8 mouse cellular contexts compared by ENCODE assay signal in the genomic region with DNA sequence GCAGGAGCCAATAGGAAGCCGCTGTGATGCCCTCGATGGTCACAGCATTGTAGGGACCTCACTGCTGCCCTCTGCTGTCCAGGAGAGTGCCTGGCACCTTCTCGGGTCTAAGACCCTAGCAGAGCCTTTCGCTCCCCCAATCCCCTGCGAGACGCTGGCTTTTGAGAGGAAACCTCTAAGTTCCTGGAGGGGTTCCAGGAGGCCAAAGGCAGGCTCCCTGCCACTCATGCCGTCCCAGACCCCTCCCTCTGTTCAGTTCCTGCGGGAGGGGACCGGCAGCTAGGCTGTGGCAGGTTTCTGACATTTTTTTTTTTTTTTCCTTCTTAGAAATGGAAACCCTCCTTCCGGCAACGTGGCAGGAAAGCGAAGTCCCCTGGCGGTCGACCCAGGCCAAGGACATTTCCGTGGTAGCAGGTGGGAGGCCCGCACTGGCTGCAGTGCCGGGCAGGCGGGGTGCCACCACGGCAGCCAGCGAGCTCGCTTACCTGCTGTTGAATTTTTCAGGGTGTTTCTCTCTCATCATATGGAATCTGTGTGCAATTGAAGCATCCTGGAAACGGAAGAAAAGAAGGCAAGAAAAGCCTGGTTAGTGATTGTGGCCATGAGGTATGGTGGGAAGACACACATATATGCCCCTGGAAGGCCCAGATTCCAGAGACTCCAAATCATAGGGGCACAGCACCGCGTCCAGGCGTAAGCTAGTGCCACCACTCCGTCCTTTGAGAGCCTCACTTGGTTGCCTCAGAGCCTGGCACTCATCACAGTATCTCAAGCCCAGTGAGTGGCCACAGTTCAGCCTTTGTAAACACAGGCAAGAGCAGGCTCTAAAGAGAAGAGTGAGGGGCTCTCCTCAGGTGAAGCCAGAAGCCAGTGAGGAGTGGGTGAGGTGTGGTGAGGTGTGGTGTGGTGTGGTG.
DNase-seq lines count a peak whose midpoint lies in the region; ATAC-seq and TF ChIP-seq lines count a peak whose summit lies in the region.

No protein-coding gene starts in this region.

- H3K9me3 ChIP-seq in embryonic facial prominence, embryonic 15.5 days (replicated peaks), result no peaks in the 10 kb centered on the region
- H3K9me3 ChIP-seq in limb, embryonic 15.5 days, result no peaks in the 10 kb centered on the region
- H3K9me3 ChIP-seq in midbrain, postnatal 0 days (ENCODE audit: low read length), result no peaks in the 10 kb centered on the region

- H3K9ac ChIP-seq in embryonic facial prominence, embryonic 15.5 days, result peak overlapping the region; percentile 18; the same call in 1 of the 2 replicates
- no peak overlapping the region; the same call in 1 of the 2 replicates for H3K9ac ChIP-seq in limb, embryonic 15.5 days
- peak overlapping the region; percentile 46; the same call in 1 of the 2 replicates for H3K9ac ChIP-seq in midbrain, postnatal 0 days (replicated peaks; ENCODE audit: low read length, poor library complexity, severe bottlenecking)

- peak overlapping the region; percentile 37 for H3K4me3 ChIP-seq in bone marrow macrophage, adult 2 months (ENCODE audit: insufficient read depth, low read length)
- peak overlapping the region; percentile 44 for H3K4me3 ChIP-seq in embryonic facial prominence, embryonic 15.5 days (replicated peaks)
- H3K4me3 ChIP-seq in limb, embryonic 15.5 days, result peak overlapping the region; percentile 43
- H3K4me3 ChIP-seq in midbrain, postnatal 0 days (ENCODE audit: low read depth, low read length), result peak overlapping the region; percentile 26

- peak; percentile 78 for TF ChIP-seq CTCF in bone marrow macrophage, adult 2 months (IDR thresholded peaks at IDR 0.05; ENCODE audit: low read depth, low read length)
- peak; percentile 84 for TF ChIP-seq CTCF in midbrain, postnatal 0 days (IDR thresholded peaks at IDR 0.05)

- H3K27me3 ChIP-seq in embryonic facial prominence, embryonic 15.5 days, result no peaks in the 10 kb centered on the region
- H3K27me3 ChIP-seq in limb, embryonic 15.5 days, result no peaks in the 10 kb centered on the region
- no peaks in the 10 kb centered on the region; the same call in 1 of the 2 replicates for H3K27me3 ChIP-seq in midbrain, postnatal 0 days (ENCODE audit: insufficient read depth, low read length)

- no peaks in the 10 kb centered on the region for H3K36me3 ChIP-seq in embryonic facial prominence, embryonic 15.5 days
- no peaks in the 10 kb centered on the region for H3K36me3 ChIP-seq in limb, embryonic 15.5 days
- H3K36me3 ChIP-seq in midbrain, postnatal 0 days (ENCODE audit: insufficient read depth, low read length), result no peaks in the 10 kb centered on the region

- peak; percentile 63; the same call in 1 of the 2 replicates for ATAC-seq in embryonic facial prominence, embryonic 15.5 days (ENCODE audit: insufficient number of reproducible peaks, low FRiP score, low TSS enrichment, low read depth)
- peak; percentile 35; the same call in 1 of the 2 replicates for ATAC-seq in limb, embryonic 15.5 days (ENCODE audit: insufficient number of reproducible peaks, low FRiP score, low TSS enrichment, low read depth)
- peak; percentile 90 for ATAC-seq in midbrain, postnatal 0 days (ENCODE audit: low FRiP score)

- 8% methylated on average over 26 of the region's 26 CpGs for WGBS in embryonic facial prominence, embryonic 15.5 days
- 9% methylated on average over 26 of the region's 26 CpGs for WGBS in limb, embryonic 15.5 days
- WGBS in midbrain, postnatal 0 days, result 7% methylated on average over 25 of the region's 26 CpGs

- TF ChIP-seq POLR2A in bone marrow macrophage, adult 2 months (IDR thresholded peaks at IDR 0.05; ENCODE audit: borderline replicate concordance, low read depth, low read length), result no peak

- peaks cover 30% of the 10 kb centered on the region for H3K4me1 ChIP-seq in bone marrow macrophage, adult 2 months (ENCODE audit: control insufficient read depth, insufficient read depth, low read length)
- H3K4me1 ChIP-seq in embryonic facial prominence, embryonic 15.5 days, result peaks cover 23% of the 10 kb centered on the region
- peaks cover 32% of the 10 kb centered on the region for H3K4me1 ChIP-seq in limb, embryonic 15.5 days
- H3K4me1 ChIP-seq in midbrain, postnatal 0 days (ENCODE audit: insufficient read depth, low read length), result peaks cover 7% of the 10 kb centered on the region; the same call in 1 of the 2 replicates

- H3K4me2 ChIP-seq in embryonic facial prominence, embryonic 15.5 days (replicated peaks), result peak overlapping the region; percentile 83
- peak overlapping the region; percentile 79 for H3K4me2 ChIP-seq in limb, embryonic 15.5 days
- peak overlapping the region; percentile 54 for H3K4me2 ChIP-seq in midbrain, postnatal 0 days (ENCODE audit: low read depth, low read length, poor library complexity, severe bottlenecking)

- no peak overlapping the region for H3K27ac ChIP-seq in bone marrow macrophage, adult 2 months (ENCODE audit: insufficient read depth, low read depth, low read length)
- peak overlapping the region; percentile 39; the same call in 1 of the 2 replicates for H3K27ac ChIP-seq in embryonic facial prominence, embryonic 15.5 days (replicated peaks)
- H3K27ac ChIP-seq in limb, embryonic 15.5 days, result peak overlapping the region; percentile 54; the same call in 1 of the 2 replicates
- H3K27ac ChIP-seq in midbrain, postnatal 0 days (ENCODE audit: low read depth, low read length), result peak overlapping the region; percentile 13; the same call in 1 of the 2 replicates

- DNase-seq in A20 (ENCODE audit: low read depth, low spot score), result peak; percentile 87
- DNase-seq in heart, adult 9 months (ENCODE audit: low spot score in 2 of 2), result peak; percentile 71 to 75
- peak; percentile 90 for DNase-seq in kidney, adult 9 months
- peak; percentile 94 for DNase-seq in midbrain, postnatal 0 days (ENCODE audit: low spot score)
- peak; percentile 61 to 79 for DNase-seq in spleen, postnatal 14 days (ENCODE audit: low spot score in 2 of 2)

Comparison
In these comparisons a context has a peak if more than half of its experiments do, and no peak if none do; other contexts are left out.
1. ATAC-seq: peak in every context shown above with its lines; median percentile 90 in midbrain, postnatal 0 days; 63 in embryonic facial prominence, embryonic 15.5 days; 35 in limb, embryonic 15.5 days.